Mouse (Mus musculus): Measurements from ENCODE around the gene B230217C12Rik. TPM values are rescaled to one million over a fixed set of nuclear protein-coding genes. Genes with fewer than 3 reads are reported as not detected.
"Not testable (repeated sequence)": the region's sequence is repeated elsewhere in the genome, so short reads cannot be mapped to it uniquely, and the experiment has no call there.

The B230217C12Rik gene
- polyA plus RNA-seq, 1 experiment from 2014 or later: 1.1 TPM

- DNase-seq (ENCODE audit: low spot score) (no peak), ATAC-seq (ENCODE audit: low FRiP score, low TSS enrichment) (no peak)
- Histone ChIP-seq H3K27ac (replicated peaks) (no peak overlapping the region), H3K4me2 (replicated peaks; ENCODE audit: low read depth) (no peak overlapping the region), H3K9me3 (ENCODE audit: control insufficient read depth, low read length) (no peaks in the 10 kb centered on the region), H3K9ac (ENCODE audit: low read length) (no peak overlapping the region), H3K4me1 (replicated peaks; ENCODE audit: control insufficient read depth, insufficient read depth) (no peaks in the 10 kb centered on the region), H3K4me3 (ENCODE audit: low read depth, low read length) (no peak overlapping the region), H3K36me3 (ENCODE audit: control insufficient read depth, insufficient read depth, low read length) (no peaks in the 10 kb centered on the region), H3K27me3 (ENCODE audit: control insufficient read depth, insufficient read depth, low read length) (no peaks in the 10 kb centered on the region)
- WGBS: 80% methylated on average over 3 of the region's 3 CpGs
- TF ChIP-seq CTCF (IDR thresholded peaks at IDR 0.05; ENCODE audit: low read depth): no peak
- no peak for TF ChIP-seq EP300 (optimal IDR thresholded peaks at IDR 0.05)
Measured at GRCm38 (mm10) chr11:97866091-97866888, 25.7 kb downstream of the B230217C12Rik start.

DNA sequence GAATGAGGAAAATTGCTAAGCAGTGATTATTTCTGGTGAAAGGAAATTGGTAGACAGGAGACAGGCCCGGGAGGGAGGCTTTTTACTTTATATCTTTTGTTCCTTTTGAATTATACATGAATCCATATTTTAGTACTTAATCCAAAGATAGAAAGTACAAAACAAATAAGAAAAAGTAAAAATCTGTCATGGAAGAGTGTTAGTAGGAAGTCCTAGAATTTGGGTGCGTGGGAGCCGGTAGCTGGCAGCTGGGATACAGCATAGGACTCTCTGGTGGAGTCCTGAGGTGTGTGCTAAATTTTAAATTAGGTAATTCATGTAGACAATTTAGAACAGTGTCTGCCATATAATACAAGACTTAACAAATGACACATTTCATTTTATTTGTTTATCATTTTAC, 27.0 kb downstream of the B230217C12Rik start:
- Histone ChIP-seq H3K36me3 (ENCODE audit: control insufficient read depth, insufficient read depth, low read length) (no peaks in the 10 kb centered on the region), H3K27ac (replicated peaks) (no peak overlapping the region), H3K9me3 (ENCODE audit: control insufficient read depth, low read length) (no peaks in the 10 kb centered on the region), H3K27me3 (ENCODE audit: control insufficient read depth, insufficient read depth, low read length) (no peaks in the 10 kb centered on the region), H3K4me1 (replicated peaks; ENCODE audit: control insufficient read depth, insufficient read depth) (no peaks in the 10 kb centered on the region), H3K4me2 (replicated peaks; ENCODE audit: low read depth) (no peak overlapping the region), H3K9ac (ENCODE audit: low read length) (no peak overlapping the region), H3K4me3 (ENCODE audit: low read depth, low read length) (no peak overlapping the region)
- no peak for ATAC-seq (ENCODE audit: low FRiP score, low TSS enrichment)
- no peak for TF ChIP-seq EP300 (optimal IDR thresholded peaks at IDR 0.05)
- WGBS: 86% methylated on average over 3 of the region's 3 CpGs
- no peak for DNase-seq (ENCODE audit: low spot score)

- H3K9ac ChIP-seq (ENCODE audit: low read length); H3K4me2 ChIP-seq (replicated peaks; ENCODE audit: low read depth); H3K9me3 ChIP-seq (ENCODE audit: control insufficient read depth, low read length); ATAC-seq (ENCODE audit: low FRiP score, low TSS enrichment); H3K4me1 ChIP-seq (replicated peaks; ENCODE audit: control insufficient read depth, insufficient read depth); DNase-seq (ENCODE audit: low spot score); H3K27ac ChIP-seq (replicated peaks); H3K36me3 ChIP-seq (ENCODE audit: control insufficient read depth, insufficient read depth, low read length); H3K4me3 ChIP-seq (ENCODE audit: low read depth, low read length); H3K27me3 ChIP-seq (ENCODE audit: control insufficient read depth, insufficient read depth, low read length): not testable (repeated sequence)
- 87% methylated on average over 5 of the region's 5 CpGs for WGBS
Measured at GRCm38 (mm10) chr11:97872378-97872777, 31.8 kb downstream of the B230217C12Rik start.

DNA sequence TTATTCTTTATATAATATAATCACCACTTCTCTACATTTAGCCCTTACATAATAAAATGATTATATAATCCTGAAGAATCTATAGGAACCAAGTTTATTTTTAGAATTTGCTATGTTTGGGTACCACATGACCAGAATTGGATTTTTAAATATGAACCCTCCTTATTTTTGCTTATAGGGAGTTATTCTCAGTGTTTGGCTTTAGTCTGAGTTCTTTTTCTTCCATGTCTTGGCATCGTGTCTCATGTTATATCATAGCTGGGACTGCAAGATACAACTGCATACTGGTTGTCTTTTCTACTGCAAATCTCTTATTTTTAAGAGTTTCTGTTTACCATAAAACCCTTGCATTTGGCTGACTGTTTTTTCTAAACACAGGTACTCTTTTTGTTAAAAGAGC, 33.8 kb downstream of the B230217C12Rik start:
- no peak overlapping the region for H3K27ac ChIP-seq (replicated peaks)
- no peak for ATAC-seq (ENCODE audit: low FRiP score, low TSS enrichment)
- DNase-seq (ENCODE audit: low spot score): no peak
- no peak overlapping the region for H3K4me3 ChIP-seq (ENCODE audit: low read depth, low read length)
- 74% methylated on average over 1 of the region's 1 CpGs for WGBS
- H3K27me3 ChIP-seq (ENCODE audit: control insufficient read depth, insufficient read depth, low read length): no peaks in the 10 kb centered on the region
- no peak for TF ChIP-seq EP300 (optimal IDR thresholded peaks at IDR 0.05)
- TF ChIP-seq CTCF (IDR thresholded peaks at IDR 0.05; ENCODE audit: low read depth): no peak
- H3K9ac ChIP-seq (ENCODE audit: low read length): no peak overlapping the region
- H3K36me3 ChIP-seq (ENCODE audit: control insufficient read depth, insufficient read depth, low read length): no peaks in the 10 kb centered on the region
- H3K4me1 ChIP-seq (replicated peaks; ENCODE audit: control insufficient read depth, insufficient read depth): no peaks in the 10 kb centered on the region
- H3K4me2 ChIP-seq (replicated peaks; ENCODE audit: low read depth): no peak overlapping the region
- H3K9me3 ChIP-seq (ENCODE audit: control insufficient read depth, low read length): no peaks in the 10 kb centered on the region

DNA sequence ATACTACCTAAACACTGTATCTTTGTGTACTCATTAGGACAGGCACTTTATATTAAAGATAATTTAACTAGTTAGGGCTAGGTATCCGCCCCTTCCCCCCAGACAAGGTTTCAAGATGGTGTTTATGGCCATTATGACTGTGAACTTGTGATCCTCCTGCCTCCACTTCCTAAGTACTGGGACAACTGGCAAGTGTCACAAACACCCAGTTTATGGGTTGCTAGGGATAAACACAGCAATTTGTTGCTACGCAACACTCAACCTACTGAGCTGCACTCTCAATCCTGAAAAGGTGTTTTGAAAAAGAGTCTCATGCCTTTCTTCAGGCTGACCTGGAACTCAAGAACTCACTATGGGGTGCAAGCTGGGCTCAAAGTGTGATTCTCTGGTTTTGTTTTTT, 36.8 kb downstream of the B230217C12Rik start:
- TF ChIP-seq EP300 (optimal IDR thresholded peaks at IDR 0.05): no peak
- no peak for TF ChIP-seq CTCF (IDR thresholded peaks at IDR 0.05; ENCODE audit: low read depth)
- no peaks in the 10 kb centered on the region for H3K36me3 ChIP-seq (ENCODE audit: control insufficient read depth, insufficient read depth, low read length)
- no peak overlapping the region for H3K27ac ChIP-seq (replicated peaks)
- WGBS: 82% methylated on average over 2 of the region's 2 CpGs
- DNase-seq (ENCODE audit: low spot score) (no peak), ATAC-seq (ENCODE audit: low FRiP score, low TSS enrichment) (no peak)
- H3K4me3 ChIP-seq (ENCODE audit: low read depth, low read length): no peak overlapping the region
- H3K4me1 ChIP-seq (replicated peaks; ENCODE audit: control insufficient read depth, insufficient read depth): no peaks in the 10 kb centered on the region
- no peak overlapping the region for H3K9ac ChIP-seq (ENCODE audit: low read length)
- H3K9me3 ChIP-seq (ENCODE audit: control insufficient read depth, low read length): no peaks in the 10 kb centered on the region
- H3K4me2 ChIP-seq (replicated peaks; ENCODE audit: low read depth): no peak overlapping the region
- H3K27me3 ChIP-seq (ENCODE audit: control insufficient read depth, insufficient read depth, low read length): no peaks in the 10 kb centered on the region

DNA sequence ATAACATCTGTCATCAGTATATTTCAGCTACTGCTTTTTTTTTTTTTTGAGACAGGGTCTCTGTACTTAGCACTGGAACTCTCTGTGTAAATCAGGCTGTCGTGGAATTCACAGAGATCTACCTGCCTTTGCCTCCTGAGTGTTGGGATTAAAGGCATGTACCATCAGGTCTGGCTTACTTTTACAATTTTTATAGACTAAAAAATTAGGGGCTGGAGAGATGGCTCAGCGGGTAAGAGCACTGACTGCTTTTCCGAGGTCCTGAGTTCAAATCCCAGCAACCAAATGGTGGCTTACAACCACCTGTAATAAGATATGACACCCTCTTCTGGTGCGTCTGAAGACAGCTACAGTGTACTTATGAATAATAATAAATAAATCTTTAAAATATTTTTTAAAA, 39.8 kb downstream of the B230217C12Rik start:
- no peak overlapping the region for H3K27ac ChIP-seq (replicated peaks)
- ATAC-seq (ENCODE audit: low FRiP score, low TSS enrichment) (no peak), DNase-seq (ENCODE audit: low spot score) (no peak)
- no peaks in the 10 kb centered on the region for H3K4me1 ChIP-seq (replicated peaks; ENCODE audit: control insufficient read depth, insufficient read depth)
- H3K4me2 ChIP-seq (replicated peaks; ENCODE audit: low read depth): no peak overlapping the region
- no peak overlapping the region for H3K9ac ChIP-seq (ENCODE audit: low read length)
- no peak for TF ChIP-seq EP300 (optimal IDR thresholded peaks at IDR 0.05)
- no peak for TF ChIP-seq CTCF (IDR thresholded peaks at IDR 0.05; ENCODE audit: low read depth)
- 85% methylated on average over 4 of the region's 4 CpGs for WGBS
- H3K4me3 ChIP-seq (ENCODE audit: low read depth, low read length): no peak overlapping the region
- no peaks in the 10 kb centered on the region for H3K27me3 ChIP-seq (ENCODE audit: control insufficient read depth, insufficient read depth, low read length)
- no peaks in the 10 kb centered on the region for H3K9me3 ChIP-seq (ENCODE audit: control insufficient read depth, low read length)
- no peaks in the 10 kb centered on the region for H3K36me3 ChIP-seq (ENCODE audit: control insufficient read depth, insufficient read depth, low read length)

All from stomach, postnatal 0 days (tissue).